Mouse (Mus musculus) thymus, postnatal 10 days (tissue): ENCODE measurements around the gene Megf6.

Source experiments
- DNase-seq, 2 experiments: peaks; one replicate each; pipeline ENCODE4 v3.0.0; 2021; ENCODE audit warnings: low spot score in 2 of 2

Gene Megf6

DNA sequence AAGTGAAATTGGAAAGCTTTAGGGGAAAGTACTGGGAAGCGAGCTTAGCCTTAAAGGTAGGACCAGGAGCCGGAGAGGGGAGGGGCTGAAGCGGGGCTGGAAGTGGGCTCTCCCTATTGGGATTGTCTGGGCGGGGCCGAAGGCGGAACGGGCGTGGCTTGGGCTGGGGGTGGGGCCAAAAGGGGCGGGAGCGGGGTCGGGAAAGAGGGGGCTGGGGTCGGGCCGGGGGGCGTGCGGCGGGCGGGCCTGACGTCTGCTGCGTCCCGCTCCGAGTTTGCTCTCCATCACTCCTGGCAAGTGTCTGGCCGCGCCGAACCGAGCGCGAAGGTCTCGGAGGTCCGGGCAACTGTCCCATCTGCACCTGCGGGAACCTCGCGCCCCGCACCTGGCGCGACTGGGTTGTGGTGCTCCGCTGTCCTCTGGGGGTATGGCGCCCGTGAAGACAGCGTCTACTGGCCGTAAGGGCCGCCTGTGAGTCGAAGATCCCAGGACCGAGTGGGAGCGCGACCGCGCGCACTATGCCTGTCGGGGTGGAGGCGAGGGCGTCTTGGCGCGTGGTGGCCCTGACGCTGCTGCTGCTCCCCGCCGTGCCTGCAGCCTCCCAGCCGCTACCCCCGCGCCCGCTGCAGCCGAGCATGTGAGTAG lies at the start of gene Megf6:
TSS of gene Megf6 (plus strand) at position 225 of the 645 bp plus-strand sequence.
- DNase-seq: no peak

DNA sequence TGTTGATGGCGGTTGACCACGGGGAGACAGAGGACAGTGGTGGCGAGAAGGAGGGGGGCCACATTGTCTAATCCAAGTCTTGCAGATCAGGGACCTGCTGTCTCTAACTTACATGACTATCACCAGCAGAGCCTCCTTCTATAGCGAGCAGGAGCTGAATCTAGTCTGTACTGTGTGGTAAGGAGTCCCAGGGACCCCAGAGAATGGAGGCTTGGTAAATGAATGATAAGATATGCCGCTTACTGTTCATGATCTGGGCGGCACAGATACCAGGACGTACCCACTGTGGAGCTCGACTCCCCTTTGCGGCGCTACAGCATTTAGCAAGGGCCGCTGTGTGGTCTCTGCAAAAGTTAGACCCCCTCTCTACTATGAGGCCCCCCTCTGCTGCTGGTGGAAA lies 48.7 kb upstream of the Megf6 start:
- DNase-seq: no peak

GRCm38 (mm10) chr4:154122374-154122773 lies 48.2 kb upstream of the Megf6 start:
- no peak for DNase-seq

GRCm38 (mm10) chr4:154123553-154123952 lies 47.0 kb upstream of the Megf6 start:
- DNase-seq: no peak

DNA sequence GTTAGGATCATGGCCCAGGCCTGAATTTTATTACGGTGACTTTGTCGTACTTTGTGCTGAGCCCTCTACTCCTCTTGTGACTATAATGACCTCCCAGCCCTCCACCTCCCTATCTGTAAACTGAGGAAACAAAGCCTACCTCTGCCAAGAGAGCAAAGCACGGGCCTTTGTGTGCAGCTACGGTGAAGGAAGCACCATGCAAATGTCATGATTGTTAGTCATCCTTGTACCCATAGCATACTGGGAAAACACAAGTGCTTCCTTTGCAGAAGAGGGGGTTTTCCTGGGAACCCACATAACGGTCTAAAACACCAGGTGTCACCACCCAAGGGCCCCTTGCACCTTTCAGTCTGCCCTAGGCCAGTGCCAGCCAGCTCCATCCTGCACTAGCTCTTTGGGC lies 45.3 kb upstream of the Megf6 start:
- DNase-seq: no peak

GRCm38 (mm10) chr4:154127273-154127672 lies 43.3 kb upstream of the Megf6 start:
- no peak for DNase-seq

- DNase-seq: no peak
Measured at GRCm38 (mm10) chr4:154129950-154130349, 40.6 kb upstream of the Megf6 start.

DNA sequence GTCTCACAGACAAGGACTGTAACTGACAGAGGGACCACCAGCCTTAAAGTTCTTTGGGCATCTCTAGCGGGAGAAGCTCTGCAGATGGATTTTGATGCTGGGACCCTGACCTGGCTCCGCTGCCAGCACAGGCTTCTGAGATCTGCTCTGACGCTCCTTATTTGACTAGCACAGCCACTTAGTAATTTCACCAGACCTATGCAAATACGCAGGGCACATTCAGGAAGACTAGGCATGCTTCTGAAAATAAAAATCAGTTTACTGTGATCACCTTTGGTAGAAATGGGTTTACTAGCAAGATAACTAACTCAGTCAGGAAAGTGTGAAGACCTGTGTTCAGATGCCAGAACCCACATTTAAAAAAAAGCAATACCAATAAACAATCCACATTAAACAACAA lies 38.6 kb upstream of the Megf6 start:
- DNase-seq: no peak

DNA sequence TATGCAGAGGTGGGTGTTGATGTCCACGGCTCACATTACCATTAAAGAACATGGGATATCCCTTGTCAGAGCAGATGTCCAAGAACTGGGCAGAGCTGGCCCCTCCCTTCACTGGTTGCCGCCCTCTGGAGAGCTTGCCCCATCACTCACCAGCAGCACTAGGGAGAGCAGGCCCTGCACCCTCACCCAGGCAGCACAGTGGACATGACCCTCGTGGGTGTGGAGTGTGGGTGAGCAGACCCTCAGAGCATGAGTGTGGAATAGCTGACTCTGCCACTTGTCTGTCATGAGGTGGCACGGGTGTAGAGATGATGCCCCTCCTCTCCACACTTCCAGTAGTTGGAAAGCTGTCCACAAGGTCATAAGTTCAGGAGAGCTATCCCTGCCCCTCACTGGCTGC lies 35.7 kb upstream of the Megf6 start:
- no peak for DNase-seq

DNA sequence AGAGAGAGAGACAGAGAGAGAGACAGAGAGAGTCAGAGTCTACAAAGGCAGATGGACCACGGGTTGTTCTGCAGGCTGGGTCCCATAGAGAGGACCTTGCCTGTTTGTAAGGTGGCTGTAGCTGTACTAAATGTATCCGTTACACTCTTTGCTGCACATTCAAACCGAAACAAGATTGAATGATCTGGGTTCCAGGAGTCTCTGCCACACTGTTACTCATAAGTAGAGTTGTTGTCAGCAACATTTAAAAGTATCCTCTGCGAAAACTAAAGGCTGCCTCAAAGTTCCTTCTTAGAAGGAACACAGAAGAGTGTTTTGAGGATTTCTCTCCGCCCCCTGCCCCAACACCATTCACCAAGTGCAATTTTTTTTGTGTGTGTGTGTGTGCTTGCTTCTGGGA lies 33.4 kb upstream of the Megf6 start:
- DNase-seq: no peak

DNA sequence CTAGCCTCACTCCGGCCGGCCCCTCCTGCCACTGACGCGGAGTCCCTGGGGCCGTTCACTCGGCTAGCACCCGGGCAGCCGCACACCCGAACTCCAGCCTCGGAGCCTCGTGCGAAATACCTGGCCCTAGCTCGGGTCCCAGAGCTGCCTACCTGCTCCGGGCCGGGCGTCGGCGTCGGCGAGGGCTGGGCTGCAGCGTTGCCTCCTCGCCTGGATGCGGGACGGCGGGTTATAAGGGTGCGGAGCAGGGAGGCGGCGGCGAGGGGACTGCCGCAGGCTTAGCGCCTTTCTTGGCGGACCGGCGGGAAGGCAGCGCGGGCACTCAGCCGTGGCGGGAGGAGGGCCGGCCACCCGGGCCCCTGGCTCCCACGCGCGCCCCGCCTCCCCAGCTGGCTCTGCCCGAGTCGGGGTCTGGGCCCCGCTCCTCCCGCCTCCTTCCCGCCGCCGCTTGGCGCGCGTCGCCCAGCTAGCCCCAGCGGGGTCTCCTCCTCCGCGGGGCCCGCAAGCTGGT lies 30.8 kb upstream of the Megf6 start:
- DNase-seq: no peak

GRCm38 (mm10) chr4:154140182-154140212 lies 30.5 kb upstream of the Megf6 start, which contains the start of gene Trp73:
Trp73 (minus strand) TSS chr4:154140208.
- DNase-seq: no peak

- no peak for DNase-seq
Measured at GRCm38 (mm10) chr4:154140213-154141008, 30.1 kb upstream of the Megf6 start.

- no peak for DNase-seq
Measured at GRCm38 (mm10) chr4:154141009-154141867, 29.3 kb upstream of the Megf6 start.

- peak; percentile 74 to 82 for DNase-seq
Measured at GRCm38 (mm10) chr4:154142211-154143040, 28.1 kb upstream of the Megf6 start, which contains the start of gene Wrap73. Wrap73 (plus strand) TSS chr4:154142372.

DNA sequence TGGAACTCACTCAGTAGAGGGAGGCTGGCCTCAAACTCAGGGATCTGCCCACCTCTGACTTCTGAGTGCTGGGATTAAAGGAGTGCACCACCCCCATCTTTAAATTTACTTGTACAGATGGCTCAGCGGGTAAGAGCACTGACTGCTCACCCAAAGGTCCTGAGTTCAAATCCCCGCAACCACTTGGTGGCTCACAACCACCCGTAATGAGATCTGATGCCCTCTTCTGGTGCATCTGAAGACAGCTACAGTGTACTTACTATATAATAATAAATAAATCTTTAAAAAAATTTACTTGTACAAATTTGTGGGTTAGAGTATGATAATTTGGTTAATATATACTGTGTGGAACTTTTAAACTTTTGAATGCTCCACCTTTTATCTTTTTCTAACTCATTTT lies 25.8 kb upstream of the Megf6 start:
- DNase-seq: no peak

- no peak for DNase-seq
Measured at GRCm38 (mm10) chr4:154146342-154146741, 24.2 kb upstream of the Megf6 start.

DNA sequence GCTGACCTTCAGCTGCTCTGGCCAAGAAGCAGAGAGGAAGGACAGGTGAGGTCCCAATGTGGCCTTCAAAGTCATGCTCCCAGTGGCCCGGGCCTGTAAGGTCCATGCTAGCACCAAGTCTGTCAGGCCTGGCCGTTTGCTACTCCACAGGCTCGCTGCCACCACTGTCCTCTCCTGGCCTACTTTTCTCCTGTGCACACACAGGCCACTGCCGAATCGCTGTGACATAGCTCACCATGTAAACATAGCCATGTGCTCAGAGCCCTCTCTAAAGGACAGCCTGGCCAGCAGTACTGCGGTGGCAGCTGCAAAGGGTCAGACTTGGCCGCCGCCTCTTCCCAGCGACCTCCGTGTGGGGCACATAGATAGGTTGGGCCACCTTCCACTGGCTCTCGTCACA lies 16.4 kb upstream of the Megf6 start:
- DNase-seq: no peak

DNA sequence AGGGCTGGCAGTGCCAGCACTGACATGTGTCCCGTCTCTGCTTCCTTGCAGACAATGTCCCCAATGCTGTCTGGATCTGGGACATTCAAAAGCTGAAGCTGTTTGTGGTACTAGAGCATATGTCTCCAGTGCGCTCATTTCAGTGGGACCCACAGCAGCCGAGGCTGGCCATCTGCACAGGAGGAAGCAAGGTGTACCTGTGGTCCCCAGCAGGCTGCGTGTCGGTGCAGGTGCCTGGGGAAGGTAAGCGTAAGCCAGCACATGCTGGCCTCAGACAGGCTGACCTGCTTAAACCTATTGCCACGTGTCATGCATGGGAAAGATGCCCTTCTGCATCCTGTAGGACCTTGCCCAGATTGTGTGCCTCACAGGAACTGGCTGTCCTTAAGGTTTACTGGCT lies 14.5 kb upstream of the Megf6 start:
- no peak for DNase-seq

DNA sequence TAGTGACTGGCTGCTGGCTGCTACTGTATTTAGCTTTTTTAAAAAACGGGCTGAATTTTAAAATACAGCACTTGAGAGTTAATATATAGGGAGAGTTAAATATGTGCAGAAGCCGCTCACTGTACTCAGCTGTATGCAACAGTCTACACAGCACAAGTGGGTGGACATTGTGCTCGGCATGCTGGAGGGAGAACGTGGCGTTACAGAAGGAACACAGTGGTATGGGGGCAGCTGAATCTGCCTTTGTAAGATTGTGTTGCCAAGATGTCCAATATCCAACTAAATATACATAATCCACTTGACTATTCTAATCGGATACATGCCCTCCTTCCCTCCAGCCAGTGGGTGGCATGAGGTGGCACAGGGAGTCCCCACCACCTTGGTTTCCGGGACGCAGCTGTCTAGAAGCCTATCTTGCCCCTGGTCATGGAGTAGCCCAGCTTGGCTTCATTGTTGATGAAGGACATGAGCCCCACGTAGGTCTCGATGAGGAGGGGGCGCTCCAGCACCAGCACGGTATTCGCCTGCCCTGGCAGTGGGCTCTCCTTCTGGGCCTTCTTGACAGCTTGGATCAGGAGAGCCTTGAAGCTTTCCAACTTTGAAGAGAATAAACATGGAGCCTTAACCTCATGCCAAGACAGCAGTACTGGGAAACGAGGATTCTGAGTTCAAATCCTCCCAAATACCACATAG lies 12.4 kb upstream of the Megf6 start:
- DNase-seq: no peak

DNA sequence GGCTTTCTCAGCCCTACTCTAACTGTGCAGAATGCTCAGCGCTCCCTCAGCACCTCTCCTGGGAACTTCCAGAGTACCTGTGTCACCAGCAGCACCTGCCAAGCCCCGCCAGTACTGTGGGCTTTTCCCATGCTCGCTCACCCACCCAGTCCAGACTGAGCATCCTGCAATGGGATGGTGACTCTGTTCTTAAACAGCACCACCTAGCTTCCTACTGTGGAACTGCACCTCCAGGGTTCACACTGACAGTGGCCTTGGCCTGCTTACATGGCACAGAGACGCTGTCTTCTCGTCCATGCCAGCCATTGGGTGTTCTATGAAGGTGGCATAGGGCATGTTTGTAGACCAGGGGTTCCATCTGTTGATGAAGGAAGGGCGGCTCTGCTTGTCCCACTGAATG lies 11.5 kb upstream of the Megf6 start:
- peak; percentile 85 to 90 for DNase-seq
